Mouse (Mus musculus): ENCODE results near the gene Spdye4c.

The Spdye4c gene
- long read RNA-seq, experiment 1 = 0 reads
- long read RNA-seq, experiment 2 = 0 reads

DNA sequence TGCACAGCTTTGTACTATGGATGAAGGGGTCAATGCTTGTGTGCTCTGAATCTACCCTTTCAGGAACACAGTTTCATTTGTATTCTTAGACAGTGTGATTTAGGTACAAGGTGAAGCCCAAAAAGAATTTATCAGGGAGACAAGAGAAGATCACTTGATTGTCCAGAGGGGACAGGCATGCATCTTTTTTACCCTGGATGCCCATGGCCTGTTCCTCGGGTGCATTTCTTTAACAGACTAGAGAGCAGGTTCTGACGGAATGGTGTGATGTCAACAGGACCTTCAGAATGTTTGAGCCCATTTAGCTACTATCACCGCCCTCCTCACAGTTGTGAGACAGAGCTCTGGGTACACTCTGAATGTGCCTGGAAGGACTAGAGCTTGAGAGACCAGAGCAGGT is at the start of gene Spdye4c:
Spdye4c (plus strand) TSS at position 301 of the 400 bp plus-strand sequence.
- intact Hi-C loops (cut with DNase I) = no loop called here

- intact Hi-C loops (cut with DNase I) = no loop called here
These were observed 47.5 kb upstream of the Spdye4c start for GRCm38 (mm10) chr2:128543495-128543894.

GRCm38 (mm10) chr2:128544421-128545137 is 46.4 kb upstream of the Spdye4c start:
- intact Hi-C loops (cut with DNase I) = no loop called here

DNA sequence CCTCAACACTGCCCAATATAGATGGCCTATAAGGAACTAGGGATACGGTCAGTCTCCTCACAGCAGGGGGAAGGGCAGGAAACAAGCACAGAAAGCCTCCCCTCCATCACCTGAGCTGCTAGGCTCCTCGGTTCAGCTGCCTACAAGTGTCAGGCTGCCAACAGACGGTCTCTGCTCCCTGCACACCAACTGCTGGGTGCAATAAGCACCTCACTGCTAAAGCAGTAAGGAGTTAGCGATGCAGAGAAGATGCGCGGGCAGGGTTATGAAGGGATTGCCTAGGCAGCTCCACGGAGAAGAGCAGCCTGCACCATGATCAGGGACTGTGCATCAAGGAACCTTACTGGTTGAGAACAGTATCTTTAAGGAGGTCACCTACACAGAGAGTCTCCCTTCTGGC is 45.6 kb upstream of the Spdye4c start:
- intact Hi-C loops (cut with DNase I) = no loop called here

- intact Hi-C loops (cut with DNase I) = no loop called here
These were observed 43.9 kb upstream of the Spdye4c start for GRCm38 (mm10) chr2:128547079-128547478.

GRCm38 (mm10) chr2:128548262-128548661 is 42.7 kb upstream of the Spdye4c start:
- intact Hi-C loops (cut with DNase I) = no loop called here

DNA sequence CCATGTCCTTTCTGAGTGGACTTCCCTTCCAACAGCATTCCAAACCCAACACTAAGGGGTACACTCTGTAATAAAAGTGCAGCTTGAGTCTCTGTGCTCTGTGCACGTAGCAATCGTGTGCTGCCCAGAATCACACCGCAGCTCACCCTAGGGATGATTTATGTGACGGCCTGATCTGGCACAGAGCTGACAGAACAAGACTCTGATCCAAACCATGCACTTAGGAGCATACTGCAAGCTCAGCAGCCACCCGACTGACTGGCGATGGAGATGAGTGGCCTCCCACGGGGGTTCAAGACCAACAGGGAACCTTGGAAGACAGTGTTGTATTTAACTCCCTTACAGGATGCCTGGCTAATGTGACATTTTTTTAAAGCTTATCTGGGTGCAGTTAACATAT is 41.4 kb upstream of the Spdye4c start:
- intact Hi-C loops (cut with DNase I) = no loop called here

GRCm38 (mm10) chr2:128549963-128550362 is 41.0 kb upstream of the Spdye4c start:
- intact Hi-C loops (cut with DNase I) = no loop called here

GRCm38 (mm10) chr2:128552080-128552791 is 38.8 kb upstream of the Spdye4c start:
- intact Hi-C loops (cut with DNase I) = no loop called here

GRCm38 (mm10) chr2:128552798-128553720 is 38.0 kb upstream of the Spdye4c start:
- intact Hi-C loops (cut with DNase I) = no loop called here

GRCm38 (mm10) chr2:128555082-128555481 is 35.9 kb upstream of the Spdye4c start:
- intact Hi-C loops (cut with DNase I) = no loop called here

GRCm38 (mm10) chr2:128564195-128564594 is 26.8 kb upstream of the Spdye4c start:
- intact Hi-C loops (cut with DNase I) = no loop called here

GRCm38 (mm10) chr2:128565904-128566303 is 25.1 kb upstream of the Spdye4c start:
- intact Hi-C loops (cut with DNase I) = no loop called here

- intact Hi-C loops (cut with DNase I) = no loop called here
These were observed 24.5 kb upstream of the Spdye4c start for GRCm38 (mm10) chr2:128566304-128567147.

- intact Hi-C loops (cut with DNase I) = no loop called here
These were observed 23.0 kb upstream of the Spdye4c start for GRCm38 (mm10) chr2:128568018-128568417.

GRCm38 (mm10) chr2:128568490-128568889 is 22.5 kb upstream of the Spdye4c start:
- intact Hi-C loops (cut with DNase I) = no loop called here

DNA sequence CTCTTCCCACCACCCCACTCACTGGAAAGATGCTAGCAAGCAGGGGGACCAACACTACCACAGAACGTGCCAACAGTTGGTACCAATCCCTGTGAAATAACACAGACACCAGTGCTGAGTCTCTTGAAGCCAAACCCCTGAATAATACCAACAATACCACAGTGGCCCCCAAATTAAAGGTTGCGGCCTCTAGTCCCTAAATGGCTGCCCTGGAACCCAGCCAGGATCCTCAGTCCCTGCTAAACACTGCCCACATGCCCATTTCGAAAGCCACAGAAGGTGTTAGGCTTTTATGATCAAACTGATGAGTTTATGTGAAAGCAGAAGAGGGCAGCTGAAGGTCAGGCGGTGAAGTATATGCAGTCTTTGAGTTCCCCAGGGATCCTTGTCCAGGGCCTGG is 20.0 kb upstream of the Spdye4c start:
- intact Hi-C loops (cut with DNase I) = loop anchor here (5.0 kb wide), 2 partner anchors 159 to 449 kb away; no protein-coding TSS in a partner anchor

DNA sequence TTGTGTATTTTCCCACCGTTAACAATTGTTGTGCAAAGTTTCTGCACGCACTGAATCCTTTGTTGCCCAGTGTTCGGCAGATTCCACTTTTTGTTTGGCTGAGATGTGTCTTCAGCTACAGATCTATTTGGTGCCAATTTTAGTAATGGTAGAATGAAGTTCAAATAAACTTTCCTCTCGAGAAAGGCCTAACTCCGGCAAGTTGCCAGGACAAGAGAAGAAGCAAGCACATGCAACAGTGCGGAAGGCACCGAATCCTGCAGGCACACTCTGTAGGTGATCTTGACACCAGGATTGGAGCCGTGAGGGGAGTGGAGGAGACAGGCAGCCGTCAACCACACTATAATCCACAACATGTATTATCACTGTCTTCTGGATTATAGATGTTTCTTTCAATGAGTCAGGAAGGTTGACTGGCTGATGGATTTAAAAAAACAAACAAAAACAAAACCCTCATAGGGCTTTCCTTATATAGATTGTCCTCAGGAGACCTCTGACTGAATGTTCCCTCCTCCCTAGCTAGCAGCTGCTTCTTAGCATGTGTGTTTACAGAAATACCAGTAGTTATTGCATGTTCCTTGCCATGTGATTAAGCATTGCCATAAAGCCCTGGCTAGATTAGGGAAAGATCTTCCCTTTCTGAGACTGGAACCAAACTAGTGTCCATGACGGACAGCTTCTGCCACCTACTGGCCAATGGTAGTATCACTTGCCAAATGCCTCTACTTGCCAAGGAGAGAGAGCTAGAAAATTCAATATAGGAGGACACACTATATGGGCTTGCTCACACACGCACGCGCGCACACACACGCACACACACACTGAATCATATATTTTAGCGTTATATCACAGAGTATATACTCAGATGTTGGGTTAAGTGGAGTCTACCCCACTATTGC is 18.0 kb upstream of the Spdye4c start:
- intact Hi-C loops (cut with DNase I) = loop anchor here (2.0 to 5.0 kb wide), 3 partner anchors 161 to 684 kb away; no protein-coding TSS in a partner anchor

DNA sequence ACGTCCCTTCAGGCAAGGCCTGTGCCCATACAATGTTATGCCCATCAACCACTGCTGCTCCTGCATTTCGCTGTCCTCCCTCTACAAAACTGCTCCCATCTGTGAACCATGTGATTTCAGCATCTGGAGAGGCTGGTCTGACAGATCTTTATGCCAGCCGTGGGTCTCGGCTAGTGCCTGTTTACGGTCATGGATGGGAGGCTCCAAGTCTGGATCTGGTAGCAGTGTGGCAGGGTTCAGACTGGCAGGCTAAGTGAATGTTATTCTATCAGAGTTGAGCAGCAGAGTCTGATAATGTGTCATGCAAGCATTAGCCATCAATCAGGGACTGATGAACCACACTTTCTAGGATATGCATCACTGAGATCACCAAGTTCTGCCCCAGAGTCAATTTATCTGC is 8.1 kb upstream of the Spdye4c start:
- intact Hi-C loops (cut with DNase I) = no loop called here

DNA sequence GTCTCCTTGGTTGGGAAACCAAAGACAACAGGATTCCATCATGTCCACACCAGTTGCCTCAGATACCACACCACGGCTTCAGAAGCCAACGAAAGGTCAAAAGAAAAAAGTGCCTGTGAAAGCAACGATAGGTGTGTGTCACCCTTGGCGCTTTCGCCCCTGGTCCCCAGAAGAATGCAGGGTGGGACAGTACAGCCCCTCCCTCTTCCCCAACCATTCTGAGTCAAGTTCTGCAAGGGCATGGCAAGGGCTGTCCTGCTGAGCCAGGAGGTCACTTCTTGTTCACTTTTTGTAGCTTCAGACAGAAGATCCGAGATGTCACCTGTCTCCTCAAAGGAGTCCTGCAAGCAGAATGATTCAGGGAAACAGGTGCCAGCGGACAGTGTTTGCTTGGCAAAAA is 1.3 kb downstream of the Spdye4c start:
- intact Hi-C loops (cut with DNase I) = no loop called here
